11 mouse cellular contexts compared by ENCODE assay signal in the genomic region with DNA sequence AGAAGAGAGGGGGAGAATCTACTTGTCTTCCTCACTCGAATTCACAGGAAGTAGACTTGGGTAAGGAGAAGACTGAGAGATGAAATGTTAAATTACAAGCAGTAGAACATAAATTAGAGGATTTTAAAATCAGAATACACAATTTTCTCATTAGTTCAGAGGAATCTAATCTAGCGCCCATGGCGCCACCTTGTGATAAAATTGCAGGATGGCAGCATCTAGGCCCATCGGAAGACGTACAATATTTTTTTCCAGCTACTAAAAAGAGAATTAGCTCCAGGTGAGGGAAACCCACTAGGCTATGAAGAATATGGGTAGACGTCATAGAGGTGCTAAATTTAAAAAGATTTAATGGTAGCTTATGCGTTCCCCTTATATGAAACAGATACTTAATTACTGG. TPM values are rescaled to one million over a fixed set of nuclear protein-coding genes. Genes with fewer than 3 reads are reported as not detected.
DNase-seq lines count a peak whose midpoint lies in the region; ATAC-seq and TF ChIP-seq lines count a peak whose summit lies in the region.
"Had no signal": no experiment of that assay in that cellular context is flagged by ENCODE, and none has a peak within 500 bp of the region (broad histone marks: within the 10 kb centered on the region; RNA-seq: fewer than 3 reads in every experiment).

No protein-coding gene starts in this region.

- 29% methylated on average over 7 of the region's 7 CpGs for WGBS in forebrain, postnatal 0 days
- WGBS in forebrain, embryonic 11.5 days, result 33% methylated on average over 7 of the region's 7 CpGs
- WGBS in lung, adult 2 months, result 49% methylated on average over 7 of the region's 7 CpGs

- no peaks in the 10 kb centered on the region for H3K4me1 ChIP-seq in forebrain, postnatal 0 days (ENCODE audit: insufficient read depth)
- no peaks in the 10 kb centered on the region for H3K4me1 ChIP-seq in forebrain, embryonic 11.5 days (replicated peaks; ENCODE audit: control insufficient read depth, insufficient read depth, low read length)
- no peaks in the 10 kb centered on the region for H3K4me1 ChIP-seq in lung, adult 2 months (ENCODE audit: control insufficient read depth, insufficient read depth, low read length)
- H3K4me1 ChIP-seq in E14TG2a.4 (replicated peaks; ENCODE audit: low read depth, low read length), result no peaks in the 10 kb centered on the region
- H3K4me1 ChIP-seq: hindbrain, embryonic 15.5 days had no signal

- no peak overlapping the region for H3K27ac ChIP-seq in forebrain, postnatal 0 days (ENCODE audit: low read depth, low read length)
- H3K27ac ChIP-seq in forebrain, embryonic 11.5 days (ENCODE audit: low read depth, low read length), result no peak overlapping the region
- H3K27ac ChIP-seq: hindbrain, embryonic 15.5 days had no signal

- peak; percentile 54 for TF ChIP-seq CTCF in forebrain, postnatal 0 days (IDR thresholded peaks at IDR 0.05; ENCODE audit: low read depth)
- TF ChIP-seq CTCF in lung, adult 2 months (IDR thresholded peaks at IDR 0.05; ENCODE audit: insufficient read depth, low read length), result peak; percentile 19; the same call in 1 of the 2 replicates
- peak; percentile 81 for TF ChIP-seq CTCF in E14TG2a.4 (conservative IDR thresholded peaks at IDR 0.05; ENCODE audit: low read length)

- H3K27me3 ChIP-seq in forebrain, postnatal 0 days (ENCODE audit: insufficient read depth, low read length), result no peaks in the 10 kb centered on the region
- no peaks in the 10 kb centered on the region for H3K27me3 ChIP-seq in forebrain, embryonic 11.5 days (ENCODE audit: control insufficient read depth, insufficient read depth, low read length)
- no peaks in the 10 kb centered on the region; the same call in 1 of the 2 replicates for H3K27me3 ChIP-seq in E14TG2a.4 (ENCODE audit: insufficient read depth, low read length)
- H3K27me3 ChIP-seq: hindbrain, embryonic 15.5 days had no signal

- TF ChIP-seq POLR2A in lung, adult 2 months (IDR thresholded peaks at IDR 0.05; ENCODE audit: borderline replicate concordance, extremely low read depth, low read depth, low read length), result no peak

- H3K9me3 ChIP-seq in forebrain, postnatal 0 days (ENCODE audit: low read length), result no peaks in the 10 kb centered on the region
- no peaks in the 10 kb centered on the region for H3K9me3 ChIP-seq in forebrain, embryonic 11.5 days (ENCODE audit: control insufficient read depth, low read length)
- no peaks in the 10 kb centered on the region for H3K9me3 ChIP-seq in E14TG2a.4 (ENCODE audit: low read length)
- H3K9me3 ChIP-seq: hindbrain, embryonic 15.5 days had no signal

- no peaks in the 10 kb centered on the region for H3K36me3 ChIP-seq in forebrain, postnatal 0 days (ENCODE audit: insufficient read depth)
- no peaks in the 10 kb centered on the region for H3K36me3 ChIP-seq in forebrain, embryonic 11.5 days (ENCODE audit: control insufficient read depth, insufficient read depth, low read length)
- no peaks in the 10 kb centered on the region for H3K36me3 ChIP-seq in E14TG2a.4 (ENCODE audit: insufficient read depth, low read length)
- H3K36me3 ChIP-seq: hindbrain, embryonic 15.5 days had no signal

- no peak for ATAC-seq in forebrain, postnatal 0 days
- ATAC-seq in forebrain, embryonic 11.5 days (replicated peaks; ENCODE audit: low FRiP score), result no peak
- 0 out of 2 replicates have a peak, but pooled peaks have one; percentile 35 for ATAC-seq in granulocyte monocyte progenitor cell, adult 5-6 weeks (replicated peaks; ENCODE audit: poor library complexity, severe bottlenecking)

- DNase-seq in forebrain, postnatal 0 days, result peak; percentile 32
- no peak for DNase-seq in forebrain, embryonic 11.5 days (ENCODE audit: low spot score)
- no peak for DNase-seq in lung, adult 2 months
- DNase-seq in lung, postnatal 25 days (ENCODE audit: low spot score), result no peak
- DNase-seq in kidney, postnatal 4 days, result no peak
- DNase-seq in spleen, adult 12 weeks (ENCODE audit: low spot score), result no peak
- DNase-seq: gastrocnemius, postnatal 36 days; lung, postnatal 10 days had no signal

- H3K4me2 ChIP-seq in forebrain, postnatal 0 days (ENCODE audit: low read depth), result no peak overlapping the region
- no peak overlapping the region for H3K4me2 ChIP-seq in forebrain, embryonic 11.5 days (ENCODE audit: low read depth, low read length, severe bottlenecking)
- H3K4me2 ChIP-seq: hindbrain, embryonic 15.5 days had no signal

- H3K9ac ChIP-seq in forebrain, postnatal 0 days, result no peak overlapping the region
- H3K9ac ChIP-seq in forebrain, embryonic 11.5 days (ENCODE audit: low read length), result no peak overlapping the region
- H3K9ac ChIP-seq: hindbrain, embryonic 15.5 days had no signal

- no peak overlapping the region for H3K4me3 ChIP-seq in forebrain, postnatal 0 days (ENCODE audit: low read depth, low read length)
- H3K4me3 ChIP-seq in forebrain, embryonic 11.5 days (ENCODE audit: low read depth, low read length), result no peak overlapping the region
- H3K4me3 ChIP-seq in lung, adult 2 months (replicated peaks; ENCODE audit: extremely low read depth, low read depth, low read length), result no peak overlapping the region
- H3K4me3 ChIP-seq in E14TG2a.4 (replicated peaks; ENCODE audit: low read length), result no peak overlapping the region
- H3K4me3 ChIP-seq: hindbrain, embryonic 15.5 days had no signal

RNA-seq across cellular contexts. Expression of a gene that starts 11.5 kb away (rescaled TPM):
- total RNA-seq in forebrain, postnatal 0 days (2014; rRNA removed), result 27.7 and 37.5 TPM in 2 replicates
- 44.6 and 50.3 TPM in 2 replicates for polyA plus RNA-seq in forebrain, postnatal 0 days (2015; fragmentation: Nextera tagmentation; extraction: Ambion mirVana)
- polyA plus RNA-seq in forebrain, embryonic 11.5 days (2014; fragmentation: Nextera tagmentation; extraction: Ambion mirVana), result 49.2 and 54.9 TPM in 2 replicates
- 6.5 and 8.5 TPM in 2 replicates for polyA plus RNA-seq in lung, adult 2 months (2012; rRNA removed)
- 25.2 and 32.4 TPM in 2 replicates for total RNA-seq in granulocyte monocyte progenitor cell, adult 5-6 weeks (2014; fragmentation: Nextera tagmentation)
- 33.0 and 42.7 TPM in 2 replicates for total RNA-seq in granulocyte monocyte progenitor cell, adult 5-6 weeks (2017)

Comparison
In these comparisons a context has a peak if more than half of its experiments do, and no peak if none do; other contexts are left out.
1. CTCF ChIP-seq: peak in every context shown above with its lines; median percentile 81 in E14TG2a.4; 54 in forebrain, postnatal 0 days; 19 in lung, adult 2 months.